Mouse (Mus musculus): ENCODE results near the gene Fbp1. TPM values are rescaled to one million over a fixed set of nuclear protein-coding genes. Genes with fewer than 3 reads are reported as not detected.

Gene Fbp1
- polyA plus RNA-seq, 1 experiment = 0.43 TPM

DNA sequence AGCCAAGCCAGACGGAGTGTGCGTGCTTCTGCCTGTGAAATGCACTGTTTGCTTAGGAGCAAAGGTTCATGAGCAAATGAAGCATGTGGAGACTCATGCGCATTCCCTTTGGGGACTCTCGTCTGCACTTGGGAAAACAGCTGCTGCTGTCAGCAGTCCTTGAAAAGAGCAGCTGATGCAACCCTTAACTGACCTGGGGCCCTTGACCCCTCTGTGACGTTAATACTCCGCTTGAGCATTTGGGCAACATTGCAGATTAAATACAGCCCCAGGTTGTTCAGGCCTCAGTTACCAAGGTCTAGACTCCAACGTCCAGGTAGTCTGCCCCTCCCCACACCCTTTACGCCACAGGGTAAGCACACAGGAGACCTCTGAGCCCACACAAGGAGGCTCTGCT lies 20.1 kb upstream of the Fbp1 start:
- H3K27ac ChIP-seq (ENCODE audit: insufficient read depth, low read length) = no peak overlapping the region
- TF ChIP-seq POLR2A (IDR thresholded peaks at IDR 0.05; ENCODE audit: low read depth, low read length) (no peak), CTCF (IDR thresholded peaks at IDR 0.05; ENCODE audit: extremely low read depth, insufficient read depth, insufficient read length, insufficient replicate concordance) (no peak)
- no peaks in the 10 kb centered on the region for H3K36me3 ChIP-seq (ENCODE audit: control insufficient read depth, insufficient read depth, low read length)
- no peaks in the 10 kb centered on the region for H3K27me3 ChIP-seq (ENCODE audit: control insufficient read depth, insufficient read depth, low read length)
- no peaks in the 10 kb centered on the region for H3K4me1 ChIP-seq (ENCODE audit: control insufficient read depth, insufficient read depth, insufficient read length)
- DNase-seq (ENCODE audit: low read depth in 1 of 2, low spot score in 2 of 2) = no peak
- 77% methylated on average over 8 of the region's 8 CpGs for WGBS
- no peak overlapping the region for H3K4me3 ChIP-seq (ENCODE audit: extremely low read depth, insufficient read depth, insufficient read length)

DNA sequence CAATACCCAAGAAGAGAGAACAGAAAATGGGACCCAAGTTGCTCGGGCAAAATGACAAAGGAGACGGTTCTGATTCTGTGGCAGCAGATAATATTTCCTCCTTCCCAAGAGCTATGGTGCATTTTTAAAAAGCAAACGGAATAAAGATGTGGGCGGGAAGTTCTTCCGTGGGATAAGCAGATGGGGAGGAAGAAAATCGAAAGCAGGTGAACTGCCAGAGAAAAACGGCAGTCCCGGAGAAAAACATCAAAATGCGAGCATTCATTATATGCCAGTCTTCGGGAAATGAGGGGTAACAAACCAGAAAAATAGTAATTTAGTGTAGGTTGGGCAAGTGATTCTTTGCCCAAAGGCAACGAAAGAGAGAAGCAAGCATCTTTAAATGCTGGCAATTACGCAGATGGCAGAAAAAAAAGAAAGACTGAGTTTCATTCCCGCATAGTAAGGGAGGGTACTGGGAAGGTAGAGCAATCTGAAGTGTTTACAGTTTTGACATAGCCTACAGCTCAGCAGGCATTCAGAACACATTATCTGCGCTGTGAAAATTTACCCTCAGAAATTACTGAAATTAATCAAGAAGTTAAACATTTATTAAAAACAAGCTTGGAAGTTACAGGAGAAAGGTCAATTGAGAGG lies 19.6 kb upstream of the Fbp1 start:
- Histone ChIP-seq H3K4me3 (ENCODE audit: extremely low read depth, insufficient read depth, insufficient read length) (no peak overlapping the region), H3K36me3 (ENCODE audit: control insufficient read depth, insufficient read depth, low read length) (no peaks in the 10 kb centered on the region), H3K4me1 (ENCODE audit: control insufficient read depth, insufficient read depth, insufficient read length) (no peaks in the 10 kb centered on the region), H3K27me3 (ENCODE audit: control insufficient read depth, insufficient read depth, low read length) (no peaks in the 10 kb centered on the region), H3K27ac (ENCODE audit: insufficient read depth, low read length) (no peak overlapping the region)
- DNase-seq (ENCODE audit: low read depth in 1 of 2, low spot score in 2 of 2) = no peak
- TF ChIP-seq CTCF (IDR thresholded peaks at IDR 0.05; ENCODE audit: extremely low read depth, insufficient read depth, insufficient read length, insufficient replicate concordance) = no peak
- TF ChIP-seq POLR2A (IDR thresholded peaks at IDR 0.05; ENCODE audit: low read depth, low read length) = no peak
- 93% methylated on average over 14 of the region's 14 CpGs for WGBS

DNA sequence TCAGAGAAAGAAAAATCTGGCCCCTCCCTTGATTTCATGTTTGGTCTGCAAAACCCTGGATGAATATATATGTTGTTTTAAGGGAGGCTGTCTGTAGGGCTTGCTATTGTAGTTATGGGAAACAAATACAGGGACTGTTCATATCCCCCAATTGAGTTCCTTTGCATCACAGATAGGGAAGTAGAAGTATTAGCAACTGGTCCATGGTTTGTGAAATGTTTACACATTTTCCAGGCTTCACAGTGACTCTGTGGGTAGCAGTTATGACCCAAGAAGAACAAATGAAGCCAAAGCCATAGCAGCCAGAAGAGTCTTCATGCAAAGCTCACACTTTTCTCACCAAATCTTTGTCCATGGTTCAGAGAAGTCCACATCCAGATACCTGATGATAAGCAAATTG lies 13.1 kb upstream of the Fbp1 start:
- no peaks in the 10 kb centered on the region for H3K27me3 ChIP-seq (ENCODE audit: control insufficient read depth, insufficient read depth, low read length)
- no peak for DNase-seq (ENCODE audit: low read depth in 1 of 2, low spot score in 2 of 2)
- H3K36me3 ChIP-seq (ENCODE audit: control insufficient read depth, insufficient read depth, low read length) = no peaks in the 10 kb centered on the region
- no peaks in the 10 kb centered on the region for H3K4me1 ChIP-seq (ENCODE audit: control insufficient read depth, insufficient read depth, insufficient read length)
- no peak overlapping the region for H3K27ac ChIP-seq (ENCODE audit: insufficient read depth, low read length)
- TF ChIP-seq CTCF (IDR thresholded peaks at IDR 0.05; ENCODE audit: extremely low read depth, insufficient read depth, insufficient read length, insufficient replicate concordance) = no peak
- no peak overlapping the region for H3K4me3 ChIP-seq (ENCODE audit: extremely low read depth, insufficient read depth, insufficient read length)

DNA sequence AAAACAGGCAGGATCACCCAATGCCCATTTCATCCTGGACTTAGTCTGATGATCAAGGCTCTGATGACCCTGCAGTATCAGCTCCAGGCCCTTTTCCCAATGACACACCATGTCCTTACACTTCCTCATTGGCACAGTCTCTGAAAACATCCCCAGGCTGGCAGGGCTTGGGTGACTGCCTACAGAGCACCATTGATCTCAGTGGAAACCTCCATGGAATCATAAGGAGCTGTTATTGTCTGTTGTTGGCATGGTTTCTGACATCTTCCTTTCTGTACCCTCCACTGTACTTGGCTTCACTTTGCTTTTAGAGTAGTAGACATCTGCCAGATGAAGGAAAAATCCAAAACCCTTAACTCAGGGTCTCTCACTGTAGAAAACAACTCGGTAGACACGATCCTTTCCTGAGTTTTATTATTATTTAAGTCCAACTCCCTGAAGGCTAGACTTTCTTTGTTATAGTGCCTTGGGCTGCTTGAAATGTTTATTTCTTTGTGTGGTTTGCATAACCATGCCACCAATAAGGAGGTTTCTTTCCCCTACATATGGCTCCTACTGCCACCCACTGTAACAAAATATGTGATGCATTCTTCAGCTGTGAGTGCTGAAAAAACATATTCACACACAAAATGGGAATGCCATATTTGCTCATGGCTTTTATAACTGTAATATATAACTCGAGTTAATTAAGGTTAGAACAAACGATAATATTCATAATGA lies 10.0 kb upstream of the Fbp1 start:
- Histone ChIP-seq H3K27ac (ENCODE audit: insufficient read depth, low read length) (no peak overlapping the region), H3K36me3 (ENCODE audit: control insufficient read depth, insufficient read depth, low read length) (no peaks in the 10 kb centered on the region), H3K4me3 (ENCODE audit: extremely low read depth, insufficient read depth, insufficient read length) (no peak overlapping the region), H3K27me3 (ENCODE audit: control insufficient read depth, insufficient read depth, low read length) (no peaks in the 10 kb centered on the region), H3K4me1 (ENCODE audit: control insufficient read depth, insufficient read depth, insufficient read length) (peaks cover 4% of the 10 kb centered on the region; the same call in 1 of the 2 replicates)
- DNase-seq (ENCODE audit: low read depth in 1 of 2, low spot score in 2 of 2) = no peak
- 89% methylated on average over 4 of the region's 4 CpGs for WGBS
- no peak for TF ChIP-seq POLR2A (IDR thresholded peaks at IDR 0.05; ENCODE audit: low read depth, low read length)
- no peak for TF ChIP-seq CTCF (IDR thresholded peaks at IDR 0.05; ENCODE audit: extremely low read depth, insufficient read depth, insufficient read length, insufficient replicate concordance)

DNA sequence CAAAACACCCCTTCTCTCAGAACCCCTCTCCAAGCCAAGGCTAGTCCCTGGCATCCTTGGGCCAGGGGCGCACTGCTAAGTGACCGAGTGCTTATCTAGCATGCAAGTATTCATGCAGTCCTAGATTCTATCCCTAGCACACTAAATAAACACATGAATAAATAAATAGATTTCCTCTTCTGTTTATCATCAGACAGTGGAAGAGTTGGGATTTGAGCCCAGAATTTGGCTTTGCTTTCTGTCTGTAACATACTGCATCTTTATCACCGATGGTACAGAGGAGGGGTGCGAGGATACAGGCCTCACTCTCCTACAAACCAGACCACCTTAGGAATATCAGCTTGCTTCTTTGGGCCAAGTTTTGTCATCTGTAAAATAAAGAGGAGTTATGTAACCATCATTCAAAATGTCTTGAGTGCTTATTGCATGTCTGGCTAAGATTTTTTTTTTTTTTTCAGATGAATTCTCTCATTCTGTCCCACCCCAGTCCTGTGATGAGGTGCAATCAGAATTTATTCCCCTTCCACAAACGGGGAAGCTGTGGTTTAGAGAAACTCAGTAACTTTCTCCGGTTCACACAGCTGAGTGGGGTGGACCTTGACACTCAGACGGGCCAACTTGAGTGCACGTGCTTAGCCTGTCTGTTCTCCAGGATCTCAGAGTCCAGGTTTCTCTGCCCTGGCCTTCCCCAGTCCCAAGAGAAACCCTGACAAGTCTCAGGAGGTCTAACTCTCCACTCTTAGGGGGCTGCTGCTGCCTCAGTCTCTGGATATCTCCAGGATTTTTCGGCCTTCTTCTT lies 5.2 kb upstream of the Fbp1 start:
- Histone ChIP-seq H3K36me3 (ENCODE audit: control insufficient read depth, insufficient read depth, low read length) (no peaks in the 10 kb centered on the region), H3K4me1 (ENCODE audit: control insufficient read depth, insufficient read depth, insufficient read length) (peaks cover 4% of the 10 kb centered on the region; the same call in 1 of the 2 replicates), H3K27me3 (ENCODE audit: control insufficient read depth, insufficient read depth, low read length) (no peaks in the 10 kb centered on the region), H3K4me3 (ENCODE audit: extremely low read depth, insufficient read depth, insufficient read length) (no peak overlapping the region), H3K27ac (ENCODE audit: insufficient read depth, low read length) (no peak overlapping the region)
- no peak for DNase-seq (ENCODE audit: low read depth in 1 of 2, low spot score in 2 of 2)
- 63% methylated on average over 9 of the region's 9 CpGs for WGBS
- TF ChIP-seq POLR2A (IDR thresholded peaks at IDR 0.05; ENCODE audit: low read depth, low read length) (no peak), CTCF (IDR thresholded peaks at IDR 0.05; ENCODE audit: extremely low read depth, insufficient read depth, insufficient read length, insufficient replicate concordance) (no peak)

DNA sequence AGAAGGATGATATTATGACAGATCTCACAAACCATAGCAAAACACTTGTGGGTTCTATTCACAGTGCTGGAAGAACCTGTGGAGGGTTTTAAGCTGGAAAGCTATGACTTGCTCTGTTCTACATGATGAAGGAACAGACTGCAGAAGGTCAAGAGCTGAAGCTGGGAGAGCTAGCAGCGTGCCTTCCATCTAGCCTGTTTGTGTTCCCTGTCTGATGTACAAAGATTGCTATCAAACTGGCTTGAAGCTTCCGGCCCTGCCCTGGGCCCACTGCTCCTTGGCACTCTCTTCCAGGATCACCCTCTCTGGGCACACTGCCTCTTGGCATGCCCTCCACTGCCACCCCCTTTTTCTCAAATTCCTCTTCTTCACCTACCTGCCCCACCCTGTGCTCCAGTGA lies 1.2 kb upstream of the Fbp1 start:
- TF ChIP-seq POLR2A (IDR thresholded peaks at IDR 0.05; ENCODE audit: low read depth, low read length) (no peak), CTCF (IDR thresholded peaks at IDR 0.05; ENCODE audit: extremely low read depth, insufficient read depth, insufficient read length, insufficient replicate concordance) (no peak)
- no peak overlapping the region for H3K27ac ChIP-seq (ENCODE audit: insufficient read depth, low read length)
- DNase-seq (ENCODE audit: low read depth in 1 of 2, low spot score in 2 of 2) = no peak

More for the DNA sequence above, 1.2 kb upstream of the Fbp1 start:
- Histone ChIP-seq H3K27me3 (ENCODE audit: control insufficient read depth, insufficient read depth, low read length) (peaks cover 4% of the 10 kb centered on the region; the same call in 1 of the 2 replicates), H3K4me1 (ENCODE audit: control insufficient read depth, insufficient read depth, insufficient read length) (peaks cover 6% of the 10 kb centered on the region; the same call in 1 of the 2 replicates), H3K36me3 (ENCODE audit: control insufficient read depth, insufficient read depth, low read length) (no peaks in the 10 kb centered on the region), H3K4me3 (ENCODE audit: extremely low read depth, insufficient read depth, insufficient read length) (no peak overlapping the region)
- 82% methylated on average over 2 of the region's 2 CpGs for WGBS
